Mouse (Mus musculus): ENCODE results near the gene Syne1.

- TF ChIP-seq CTCF (IDR thresholded peaks at IDR 0.05; ENCODE audit: low read depth) (no peak), EP300 (IDR thresholded peaks at IDR 0.05; ENCODE audit: low read depth) (no peak)
Observed at GRCm38 (mm10) chr10:5045213-5045612, 506.1 kb downstream of the Syne1 start.

Measured in liver, postnatal 0 days (tissue).